Mouse (Mus musculus) liver, embryonic 15.5 days (tissue): ENCODE measurements around the gene Selenom. TPM values are rescaled to one million over a fixed set of nuclear protein-coding genes. Genes with fewer than 3 reads are reported as not detected.
A peak's percentile ranks its signal among the peaks of the same experiment; 100 is the strongest.

ENCODE experiments used
- ATAC-seq: fragments of 200-750 bp; cut with Nextera tagmentation; 2 replicates; pipeline ENCODE4 v1.8.0; 2017; ENCODE audit warnings: moderate number of reproducible peaks, mild to moderate bottlenecking, moderate library complexity; ENCODE audit not compliant: insufficient read depth
- H3K27ac ChIP-seq: fragments of 300-500 bp; sonication (generic); replicated peaks from 2 replicates; pipeline ENCODE4 v1.5.1; 2015; ENCODE audit warnings: mild to moderate bottlenecking, inconsistent platforms
- H3K27me3 ChIP-seq: fragments of 300-500 bp; sonication (generic); 2 replicates; pipeline ENCODE4 v1.6.1; 2015; ENCODE audit warnings: mild to moderate bottlenecking, inconsistent platforms
- H3K36me3 ChIP-seq: fragments of 300-500 bp; sonication (generic); replicated peaks from 2 replicates; pipeline ENCODE4 v1.6.1; 2015; ENCODE audit warnings: moderate library complexity, mild to moderate bottlenecking, inconsistent platforms
- H3K4me1 ChIP-seq: fragments of 300-500 bp; sonication (generic); replicated peaks from 2 replicates; pipeline ENCODE4 v1.6.1; 2015; ENCODE audit warnings: inconsistent platforms
- H3K4me2 ChIP-seq: fragments of 300-500 bp; sonication (generic); 2 replicates; pipeline ENCODE4 v1.6.1; 2015; ENCODE audit warnings: moderate library complexity, mild to moderate bottlenecking, inconsistent platforms
- H3K4me3 ChIP-seq: fragments of 300-500 bp; sonication (generic); replicated peaks from 2 replicates; pipeline ENCODE4 v1.5.1; 2015; ENCODE audit warnings: mild to moderate bottlenecking, inconsistent platforms
- H3K9ac ChIP-seq: fragments of 300-500 bp; sonication (generic); 2 replicates; pipeline ENCODE4 v1.6.1; 2015; ENCODE audit warnings: moderate library complexity, mild to moderate bottlenecking, inconsistent platforms
- H3K9me3 ChIP-seq: fragments of 300-500 bp; sonication (generic); replicated peaks from 2 replicates; pipeline ENCODE4 v1.6.1; 2016; ENCODE audit warnings: inconsistent platforms
- WGBS: fragments of 180-500 bp; shearing (Covaris S2); methylation state at CpG from one replicate; pipeline ENCODE4 v1.1.7; 2015; ENCODE audit warnings: mixed read lengths; ENCODE audit not compliant: insufficient replicate concordance; 5-methylcytosine and 5-hydroxymethylcytosine counted together
- polyA plus RNA-seq: library from polyadenylated mRNA; unstranded; fragments of >200 nt; fragmentation: Nextera tagmentation; extraction: Ambion mirVana; gene quantifications from 2 replicates; pipeline ENCODE4 v1.2.1, GENCODE M21; 2015

Gene Selenom
- polyA plus RNA-seq, 1 experiment from 2014 or later = 10.5 TPM

DNA sequence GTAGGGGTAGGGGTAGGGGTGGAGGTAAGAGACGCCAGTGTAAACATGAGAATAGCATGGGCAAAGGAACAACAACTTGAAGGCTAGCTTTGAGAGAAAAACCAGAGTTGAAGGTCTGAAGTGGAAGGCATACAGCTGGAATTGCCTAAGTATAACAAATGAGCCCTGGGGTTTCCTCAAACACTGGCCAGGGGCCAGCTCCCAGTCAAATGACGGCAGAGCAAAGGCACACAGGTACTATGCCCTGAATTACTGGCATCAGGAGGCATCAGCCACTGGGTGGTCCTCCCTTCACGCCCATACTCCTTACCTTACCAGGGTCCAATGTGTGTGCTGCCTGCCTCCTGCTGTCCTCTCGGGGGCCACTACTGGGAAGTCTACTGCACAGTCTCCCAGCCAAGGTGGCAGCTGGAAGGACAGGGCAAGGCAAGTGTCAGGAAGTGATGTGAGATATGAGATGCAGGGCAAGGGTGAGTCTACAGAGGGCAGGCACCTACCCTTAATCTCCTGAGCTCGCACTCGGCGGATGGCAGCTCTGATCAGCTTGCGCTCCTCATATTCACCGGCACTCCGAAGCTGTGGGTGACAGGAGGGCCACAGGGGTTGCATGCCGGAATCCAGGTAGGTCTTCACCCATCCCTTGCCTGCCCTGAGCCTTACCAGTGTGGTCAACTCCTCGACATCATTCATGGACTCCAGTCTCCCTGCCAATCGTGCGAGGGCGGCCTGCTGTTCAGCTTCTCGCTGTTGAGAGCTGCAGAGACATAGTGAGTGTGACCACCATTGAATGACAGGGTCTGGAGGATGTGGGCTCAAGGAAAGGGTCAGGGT lies 17.8 kb downstream of the Selenom start:
- H3K9me3 ChIP-seq = no peaks in the 10 kb centered on the region
- no peak overlapping the region for H3K4me2 ChIP-seq
- H3K4me3 ChIP-seq = no peak overlapping the region
- H3K27ac ChIP-seq = no peak overlapping the region
- H3K36me3 ChIP-seq = peaks cover 61% of the 10 kb centered on the region
- peaks cover 16% of the 10 kb centered on the region for H3K4me1 ChIP-seq
- ATAC-seq = no peak
- H3K9ac ChIP-seq = no peak overlapping the region
- H3K27me3 ChIP-seq = no peaks in the 10 kb centered on the region
- WGBS = 76% methylated on average over 16 of the region's 16 CpGs

GRCm38 (mm10) chr11:3533406-3533932 lies 19.0 kb downstream of the Selenom start:
- no peak for ATAC-seq
- Histone ChIP-seq H3K27ac (no peak overlapping the region), H3K4me1 (peaks cover 27% of the 10 kb centered on the region), H3K4me2 (no peak overlapping the region), H3K36me3 (peaks cover 52% of the 10 kb centered on the region), H3K9ac (no peak overlapping the region), H3K27me3 (no peaks in the 10 kb centered on the region), H3K4me3 (no peak overlapping the region), H3K9me3 (no peaks in the 10 kb centered on the region)
- 76% methylated on average over 17 of the region's 17 CpGs for WGBS

- H3K4me1 ChIP-seq = peaks cover 41% of the 10 kb centered on the region
- WGBS = 17% methylated on average over 8 of the region's 8 CpGs
- peak overlapping the region; percentile 86 for H3K4me2 ChIP-seq
- peak overlapping the region; percentile 58; the same call in 1 of the 2 replicates for H3K4me3 ChIP-seq
- ATAC-seq = no peak
- no peaks in the 10 kb centered on the region for H3K27me3 ChIP-seq
- H3K9me3 ChIP-seq = no peaks in the 10 kb centered on the region
- no peak overlapping the region for H3K27ac ChIP-seq
- H3K9ac ChIP-seq = no peak overlapping the region
- peaks cover 37% of the 10 kb centered on the region for H3K36me3 ChIP-seq
Measured at GRCm38 (mm10) chr11:3534956-3535355, 20.5 kb downstream of the Selenom start.

DNA sequence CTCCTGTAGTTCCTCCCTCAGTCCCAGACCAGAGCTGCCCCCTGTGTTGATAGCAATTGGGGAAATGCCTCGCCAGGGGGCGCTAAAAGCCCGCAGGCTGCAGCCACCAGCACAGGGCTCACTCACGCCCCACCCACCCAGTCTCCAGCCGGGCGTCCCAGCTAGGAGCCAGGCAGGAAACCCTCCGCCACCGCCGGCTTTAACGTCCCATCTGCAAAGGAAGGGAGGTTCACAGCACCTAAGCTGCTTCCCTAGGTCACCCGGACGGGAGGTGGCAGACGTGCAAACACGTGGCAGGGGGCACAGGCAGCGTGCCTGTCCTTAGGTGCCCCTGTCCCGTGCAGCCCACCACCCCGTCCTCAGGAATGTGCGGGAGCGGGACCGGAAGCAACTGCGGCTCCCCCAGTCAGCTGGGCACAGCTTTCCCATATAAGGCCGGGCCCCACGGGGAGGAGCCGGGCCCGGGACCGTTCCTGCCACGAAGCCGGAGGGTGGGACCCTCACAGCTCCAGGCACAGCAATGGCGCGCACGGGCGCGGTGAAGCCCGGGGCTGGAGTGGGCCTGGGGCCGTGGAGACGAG lies 21.0 kb downstream of the Selenom start:
- Histone ChIP-seq H3K9me3 (no peaks in the 10 kb centered on the region), H3K27me3 (no peaks in the 10 kb centered on the region), H3K27ac (peak overlapping the region; percentile 66), H3K4me1 (peaks cover 42% of the 10 kb centered on the region), H3K4me3 (peak overlapping the region; percentile 58), H3K4me2 (peak overlapping the region; percentile 86), H3K9ac (peak overlapping the region; percentile 47; the same call in 1 of the 2 replicates), H3K36me3 (peaks cover 34% of the 10 kb centered on the region)
- under 1% methylated on average over 36 of the region's 36 CpGs for WGBS
- ATAC-seq = peak; percentile 66

GRCm38 (mm10) chr11:3536082-3536481 lies 21.6 kb downstream of the Selenom start:
- peak overlapping the region; percentile 58 for H3K4me3 ChIP-seq
- peak overlapping the region; percentile 86 for H3K4me2 ChIP-seq
- peak overlapping the region; percentile 66 for H3K27ac ChIP-seq
- no peaks in the 10 kb centered on the region for H3K9me3 ChIP-seq
- 53% methylated on average over 5 of the region's 5 CpGs for WGBS
- peaks cover 28% of the 10 kb centered on the region for H3K36me3 ChIP-seq
- no peak for ATAC-seq
- peaks cover 42% of the 10 kb centered on the region for H3K4me1 ChIP-seq
- H3K27me3 ChIP-seq = no peaks in the 10 kb centered on the region
- H3K9ac ChIP-seq = peak overlapping the region; percentile 47; the same call in 1 of the 2 replicates

DNA sequence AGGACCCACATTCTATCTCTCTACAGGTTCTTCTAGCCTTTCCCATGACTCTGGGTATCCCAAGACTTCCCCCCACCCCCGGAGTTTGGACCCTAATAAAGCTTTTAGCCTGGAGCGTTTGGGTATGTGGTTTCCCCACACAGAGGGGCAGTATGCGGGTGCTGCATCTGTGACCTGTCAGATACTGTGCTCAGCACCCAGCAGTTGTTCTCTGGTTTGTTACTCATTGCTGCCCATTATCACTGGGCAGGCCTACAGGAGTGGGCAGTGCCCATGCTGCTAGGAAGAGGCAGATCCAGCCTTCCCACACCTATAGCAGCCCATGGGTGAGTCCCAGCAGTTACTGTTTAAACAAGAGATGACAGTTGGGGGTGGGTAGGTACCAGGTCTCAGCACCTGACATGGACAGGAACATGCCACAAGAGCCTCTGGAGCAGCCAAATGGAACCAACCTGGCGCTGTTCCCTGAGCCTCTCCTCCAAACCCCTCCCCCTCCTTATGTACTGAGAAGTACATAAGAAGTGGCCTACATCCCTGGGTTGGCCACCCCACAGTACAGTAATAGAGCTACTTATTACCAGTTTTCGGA lies 22.4 kb downstream of the Selenom start:
- no peak for ATAC-seq
- Histone ChIP-seq H3K27me3 (no peaks in the 10 kb centered on the region), H3K9me3 (no peaks in the 10 kb centered on the region), H3K36me3 (peaks cover 24% of the 10 kb centered on the region), H3K4me1 (peaks cover 42% of the 10 kb centered on the region), H3K4me2 (no peak overlapping the region), H3K4me3 (no peak overlapping the region), H3K9ac (no peak overlapping the region), H3K27ac (no peak overlapping the region)
- 74% methylated on average over 5 of the region's 5 CpGs for WGBS

DNA sequence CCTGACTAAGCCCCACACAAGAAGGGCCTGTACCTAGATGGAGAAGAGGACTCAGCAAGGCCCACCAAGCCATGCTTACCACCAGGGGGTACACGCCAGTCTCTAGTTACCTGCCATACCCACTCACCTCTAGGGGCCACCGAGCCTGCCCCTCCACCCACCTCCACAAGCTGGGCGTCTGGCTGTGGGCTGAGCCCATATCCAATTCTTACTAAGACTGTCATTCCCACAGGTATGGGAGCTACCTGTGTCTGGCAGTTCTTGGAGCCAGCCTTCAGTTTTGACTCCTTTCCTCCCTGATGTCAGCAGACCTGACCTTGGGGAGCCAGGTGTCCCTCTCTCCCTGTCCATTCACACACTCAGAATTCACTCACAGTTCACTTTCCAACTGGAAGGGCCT lies 23.2 kb downstream of the Selenom start:
- no peak overlapping the region for H3K9ac ChIP-seq
- H3K36me3 ChIP-seq = peaks cover 15% of the 10 kb centered on the region; the same call in 1 of the 2 replicates
- peak overlapping the region; percentile 63; the same call in 1 of the 2 replicates for H3K4me3 ChIP-seq
- peaks cover 42% of the 10 kb centered on the region for H3K4me1 ChIP-seq
- peak overlapping the region; percentile 77 for H3K4me2 ChIP-seq
- no peaks in the 10 kb centered on the region for H3K27me3 ChIP-seq
- 57% methylated on average over 3 of the region's 3 CpGs for WGBS
- ATAC-seq = no peak
- no peak overlapping the region for H3K27ac ChIP-seq
- no peaks in the 10 kb centered on the region for H3K9me3 ChIP-seq

- ATAC-seq = no peak
- Histone ChIP-seq H3K9me3 (no peaks in the 10 kb centered on the region), H3K4me1 (peaks cover 42% of the 10 kb centered on the region), H3K27me3 (no peaks in the 10 kb centered on the region), H3K27ac (no peak overlapping the region), H3K4me2 (peak overlapping the region; percentile 77), H3K9ac (peak overlapping the region; percentile 54), H3K36me3 (peaks cover 9% of the 10 kb centered on the region; the same call in 1 of the 2 replicates), H3K4me3 (peak overlapping the region; percentile 63)
- 43% methylated on average over 4 of the region's 4 CpGs for WGBS
Measured at GRCm38 (mm10) chr11:3538341-3538740, 23.9 kb downstream of the Selenom start.

GRCm38 (mm10) chr11:3539111-3539825 lies 24.8 kb downstream of the Selenom start:
- 2% methylated on average over 33 of the region's 33 CpGs for WGBS
- H3K36me3 ChIP-seq = 0 out of 2 replicates have a peak, but pooled peaks cover under 1% of the 10 kb centered on the region
- H3K4me2 ChIP-seq = peak overlapping the region; percentile 77
- H3K4me3 ChIP-seq = peak overlapping the region; percentile 63
- H3K27me3 ChIP-seq = no peaks in the 10 kb centered on the region
- no peak overlapping the region for H3K27ac ChIP-seq
- peaks cover 42% of the 10 kb centered on the region for H3K4me1 ChIP-seq
- H3K9me3 ChIP-seq = no peaks in the 10 kb centered on the region
- peak overlapping the region; percentile 54 for H3K9ac ChIP-seq
- peak; percentile 79 for ATAC-seq

- Histone ChIP-seq H3K9ac (0 out of 2 replicates have a peak overlapping the region, but pooled peaks have one; percentile 21), H3K4me3 (peak overlapping the region; percentile 63), H3K36me3 (no peaks in the 10 kb centered on the region), H3K27ac (no peak overlapping the region), H3K27me3 (no peaks in the 10 kb centered on the region), H3K9me3 (no peaks in the 10 kb centered on the region), H3K4me1 (peaks cover 40% of the 10 kb centered on the region), H3K4me2 (peak overlapping the region; percentile 77)
- 43% methylated on average over 4 of the region's 4 CpGs for WGBS
- no peak for ATAC-seq
Measured at GRCm38 (mm10) chr11:3539826-3540196, 25.3 kb downstream of the Selenom start.
